8 mouse cellular contexts compared by ENCODE assay signal in the genomic region with DNA sequence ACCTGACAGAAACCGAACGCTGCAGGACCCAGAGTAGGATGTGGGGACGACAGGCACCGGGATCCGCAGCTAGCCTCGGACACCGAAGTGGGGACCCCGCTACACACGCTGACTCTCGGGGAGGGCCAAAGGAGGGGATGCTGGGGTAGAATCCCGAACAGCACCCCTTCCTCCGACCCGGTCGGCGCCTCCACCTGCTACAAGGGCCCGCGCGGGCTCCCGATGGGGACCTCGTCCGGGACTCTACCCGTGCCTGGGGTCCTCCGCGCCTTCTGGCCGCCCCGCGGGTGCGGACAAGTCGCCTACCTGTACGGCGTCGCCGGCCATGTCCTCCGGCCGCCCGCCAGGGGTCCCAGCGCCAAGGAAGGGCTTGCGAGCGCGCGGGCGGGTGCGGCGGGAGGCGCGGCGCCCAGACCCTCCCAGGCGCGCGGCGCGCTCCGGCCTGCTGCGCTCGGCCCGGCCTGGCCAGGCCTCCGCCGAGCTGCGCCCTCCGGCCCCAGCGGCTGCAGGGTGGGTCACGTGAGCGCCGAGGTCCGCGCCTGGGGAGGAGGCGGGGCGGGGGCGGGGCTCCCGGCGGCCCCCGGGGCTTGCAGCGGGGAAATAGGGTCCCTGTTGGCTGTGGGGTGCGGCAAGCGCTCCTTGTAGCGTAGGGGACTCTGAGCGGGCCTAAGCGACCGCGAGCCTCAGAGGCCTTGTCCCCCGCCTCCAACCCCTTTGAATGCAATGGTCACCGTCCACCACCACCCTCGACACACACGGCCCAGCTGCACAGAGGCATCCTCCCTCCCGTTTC. TPM values are rescaled to one million over a fixed set of nuclear protein-coding genes. Genes with fewer than 3 reads are reported as not detected.
DNase-seq lines count a peak whose midpoint lies in the region; ATAC-seq and TF ChIP-seq lines count a peak whose summit lies in the region.

A gene (minus strand): TSS at position 519 of the 793 bp plus-strand sequence.

- H3K4me3 ChIP-seq in hindbrain, embryonic 14.5 days (replicated peaks; ENCODE audit: low read length) = peak within 1 kb of the TSS; percentile 96
- peak within 1 kb of the TSS; percentile 97 for H3K4me3 ChIP-seq in left cerebral cortex, adult 2 months
- peak within 1 kb of the TSS; percentile 61 for H3K4me3 ChIP-seq in macrophage (ENCODE audit: inconsistent target)

- intact Hi-C loops in left cerebral cortex, adult 2 months (cut with DNase I) = loop anchor here (2.0 kb wide), 2 partner anchors 24 to 36 kb away; no protein-coding TSS in a partner anchor

- peak within 1 kb of the TSS; percentile 97 for H3K9ac ChIP-seq in hindbrain, embryonic 14.5 days

- DNase-seq in MN1 (ENCODE audit: low spot score) = peak; percentile 83
- DNase-seq in cerebellum, adult 9-10 months = peak; percentile 64
- DNase-seq in gastrocnemius, adult 18-20 months (ENCODE audit: low spot score) = peak; percentile 67
- peak; percentile 68 for DNase-seq in hindbrain, embryonic 14.5 days (ENCODE audit: low spot score)
- DNase-seq in left cerebral cortex, adult 2 months (ENCODE audit: extremely low spot score in 1 of 2, low spot score in 2 of 2) = peak; percentile 66 to 69
- peak; percentile 69 for DNase-seq in retina, postnatal 7 days (ENCODE audit: low read depth, low spot score)
- DNase-seq in urinary bladder, postnatal 10 days (ENCODE audit: low spot score) = peak; percentile 47

- ATAC-seq in hindbrain, embryonic 14.5 days (ENCODE audit: low FRiP score) = peak; percentile 89

- H3K27me3 ChIP-seq in hindbrain, embryonic 14.5 days (ENCODE audit: control insufficient read depth, insufficient read depth, low read length) = no peaks in the 10 kb centered on the region

- no peaks in the 10 kb centered on the region for H3K36me3 ChIP-seq in hindbrain, embryonic 14.5 days (replicated peaks; ENCODE audit: control insufficient read depth, insufficient read depth)
- H3K36me3 ChIP-seq in macrophage (ENCODE audit: inconsistent target) = no peaks in the 10 kb centered on the region

- peaks cover 49% of the 10 kb centered on the region for H3K79me2 ChIP-seq in macrophage (ENCODE audit: inconsistent target)

- H3K4me2 ChIP-seq in hindbrain, embryonic 14.5 days (replicated peaks) = peak within 1 kb of the TSS; percentile 93

- H3K27ac ChIP-seq in hindbrain, embryonic 14.5 days = peak within 1 kb of the TSS; percentile 63
- H3K27ac ChIP-seq in left cerebral cortex, adult 2 months = peak within 1 kb of the TSS; percentile 97
- peak within 1 kb of the TSS; percentile 80 for H3K27ac ChIP-seq in macrophage

- peaks cover 27% of the 10 kb centered on the region for H3K4me1 ChIP-seq in hindbrain, embryonic 14.5 days (replicated peaks; ENCODE audit: control insufficient read depth, insufficient read depth, low read length)

- TF ChIP-seq CTCF in left cerebral cortex, adult 2 months (IDR thresholded peaks at IDR 0.05) = no peak; the same call in 1 of the 2 replicates

- WGBS in hindbrain, embryonic 14.5 days = under 1% methylated on average over 69 of the region's 85 CpGs
- WGBS in macrophage (ENCODE audit: missing documents) = 1% methylated on average over 67 of the region's 85 CpGs

- H3K9me3 ChIP-seq in hindbrain, embryonic 14.5 days (ENCODE audit: control insufficient read depth, low read length) = no peaks in the 10 kb centered on the region

RNA-seq across cellular contexts. Expression of the gene that starts here (rescaled TPM):
- 10 to 100 TPM; 23.0 to 24.3 TPM for total RNA-seq in gastrocnemius, adult 18-20 months (2021)
- polyA plus RNA-seq in hindbrain, embryonic 14.5 days (2014; fragmentation: Nextera tagmentation; extraction: Ambion mirVana) = 30.2 and 30.4 TPM in 2 replicates
- 10 to 100 TPM; 60.9 to 65.6 TPM for total RNA-seq in left cerebral cortex, adult 2 months (2021)
- total RNA-seq in macrophage (2018; cell fraction: chromatin; rRNA removed) = 100 to 1,000 TPM; 197 to 855 (median 544) TPM
- 100 to 1,000 TPM in 19 of 26 experiments, 10 to 100 TPM in 7; 81.1 to 165 (median 118) TPM for total RNA-seq in macrophage (2018; cell fraction: cytosol; rRNA removed)
- 100 to 1,000 TPM; 156 to 497 (median 323) TPM for total RNA-seq in macrophage (2018; cell fraction: nucleus; rRNA removed)
- polyA plus RNA-seq in macrophage (2018) = 76.4 to 110 TPM (median 109 TPM) in 3 replicates

Comparison
In these comparisons a context has a peak if more than half of its experiments do, and no peak if none do; other contexts are left out.
1. Peak in every context shown above with its lines: DNase-seq, ATAC-seq, H3K4me3 ChIP-seq and H3K27ac ChIP-seq.